Mouse (Mus musculus) C2C12 (cell line): ENCODE measurements around the gene Sccpdh. TPM values are rescaled to one million over a fixed set of nuclear protein-coding genes. Genes with fewer than 3 reads are reported as not detected.

Source experiments
- H3K27me3 ChIP-seq: one replicate; pipeline ENCODE4 v1.6.1; 2011; ENCODE audit not compliant: control insufficient read depth, insufficient read depth, insufficient read length
- H3K36me3 ChIP-seq: one replicate; pipeline ENCODE4 v1.6.1; 2011; ENCODE audit not compliant: control insufficient read depth, insufficient read depth
- H3K4me3 ChIP-seq: one replicate; pipeline ENCODE4 v1.5.1; 2011; ENCODE audit warnings: mild to moderate bottlenecking, control low read depth; ENCODE audit not compliant: poor library complexity, insufficient read depth, severe bottlenecking
- H3K79me2 ChIP-seq: one replicate; pipeline ENCODE4 v1.6.1; 2011; ENCODE audit not compliant: control insufficient read depth, insufficient read depth
- H3K79me3 ChIP-seq: one replicate; pipeline ENCODE4 v1.6.1; 2011; ENCODE audit warnings: low read depth, control low read depth
- H3ac ChIP-seq: one replicate; pipeline ENCODE3; 2011; ENCODE audit warnings: low read depth; ENCODE audit not compliant: control insufficient read depth, insufficient read length
- CEBPB ChIP-seq: IDR thresholded peaks from one replicate; pipeline ENCODE4 v1.6.1; 2011; ENCODE audit warnings: low read depth, mild to moderate bottlenecking, control low read depth, moderate library complexity
- CTCF ChIP-seq: IDR thresholded peaks from one replicate; pipeline ENCODE4 v1.5.1; 2011; ENCODE audit not compliant: control insufficient read depth, insufficient read depth, insufficient read length
- FOSL1 ChIP-seq: IDR thresholded peaks from one replicate; pipeline ENCODE4 v1.8.0; 2011; ENCODE audit warnings: mild to moderate bottlenecking, low read length; ENCODE audit not compliant: poor library complexity, insufficient read depth, severe bottlenecking
- MAX ChIP-seq: IDR thresholded peaks from one replicate; pipeline ENCODE4 v1.6.1; 2011; ENCODE audit warnings: mild to moderate bottlenecking, control low read depth
- MYOD1 ChIP-seq: IDR thresholded peaks from one replicate; pipeline ENCODE4 v1.6.1; 2011; ENCODE audit warnings: low read depth; ENCODE audit not compliant: control insufficient read depth, insufficient read length
- MYOG ChIP-seq: IDR thresholded peaks from one replicate; pipeline ENCODE4 v1.6.1; 2011; ENCODE audit not compliant: control insufficient read depth, insufficient read length; ENCODE audit errors: extremely low read depth
- USF1 ChIP-seq: IDR thresholded peaks from one replicate; pipeline ENCODE4 v1.6.1; 2011; ENCODE audit warnings: low read depth, mild to moderate bottlenecking, control low read depth, moderate library complexity
- polyA plus RNA-seq: library from polyadenylated mRNA; unstranded; fragments of >200 nt; fragmentation: generic; extraction: Trizol; gene quantifications from one replicate; pipeline ENCODE4 v1.2.1, GENCODE M21; 2012; ENCODE audit warnings: missing spikeins

The Sccpdh gene
- polyA plus RNA-seq, 1 experiment = 19.1 TPM

GRCm38 (mm10) chr1:179629276-179629675 lies 38.7 kb upstream of the Sccpdh start:
- no peaks in the 10 kb centered on the region for H3K27me3 ChIP-seq
- H3K79me2 ChIP-seq = no peaks in the 10 kb centered on the region
- no peak for TF ChIP-seq FOSL1
- TF ChIP-seq CEBPB = no peak
- TF ChIP-seq MYOD1 = no peak
- no peak for TF ChIP-seq MYOG
- TF ChIP-seq CTCF = no peak
- TF ChIP-seq MAX = no peak
- no peak for TF ChIP-seq USF1
- H3K36me3 ChIP-seq = no peaks in the 10 kb centered on the region
- H3K79me3 ChIP-seq = no peaks in the 10 kb centered on the region
- H3ac ChIP-seq = no peak overlapping the region
- H3K4me3 ChIP-seq = no peak overlapping the region

GRCm38 (mm10) chr1:179632746-179633413 lies 35.1 kb upstream of the Sccpdh start:
- H3K27me3 ChIP-seq = no peaks in the 10 kb centered on the region
- no peaks in the 10 kb centered on the region for H3K36me3 ChIP-seq
- TF ChIP-seq CTCF (no peak), MYOG (no peak), MAX (no peak), CEBPB (no peak), FOSL1 (no peak), USF1 (no peak), MYOD1 (no peak)
- H3K79me3 ChIP-seq = no peaks in the 10 kb centered on the region
- no peak overlapping the region for H3ac ChIP-seq
- no peak overlapping the region for H3K4me3 ChIP-seq
- no peaks in the 10 kb centered on the region for H3K79me2 ChIP-seq

- Histone ChIP-seq H3ac (no peak overlapping the region), H3K27me3 (no peaks in the 10 kb centered on the region), H3K36me3 (no peaks in the 10 kb centered on the region), H3K79me3 (no peaks in the 10 kb centered on the region), H3K4me3 (no peak overlapping the region), H3K79me2 (no peaks in the 10 kb centered on the region)
- TF ChIP-seq MYOG (no peak), CTCF (peak; percentile 5)
These were observed 34.6 kb upstream of the Sccpdh start for GRCm38 (mm10) chr1:179633414-179633752.

- no peak overlapping the region for H3ac ChIP-seq
- TF ChIP-seq USF1 (no peak), CTCF (no peak), MAX (no peak), MYOD1 (no peak), CEBPB (no peak), MYOG (no peak), FOSL1 (no peak)
- H3K79me3 ChIP-seq = no peaks in the 10 kb centered on the region
- H3K27me3 ChIP-seq = no peaks in the 10 kb centered on the region
- no peaks in the 10 kb centered on the region for H3K36me3 ChIP-seq
- no peak overlapping the region for H3K4me3 ChIP-seq
- H3K79me2 ChIP-seq = no peaks in the 10 kb centered on the region
These were observed 33.9 kb upstream of the Sccpdh start for GRCm38 (mm10) chr1:179634159-179634558.

GRCm38 (mm10) chr1:179642726-179643125 lies 25.3 kb upstream of the Sccpdh start:
- Histone ChIP-seq H3K4me3 (no peak overlapping the region), H3K79me2 (no peaks in the 10 kb centered on the region), H3K27me3 (peaks cover 12% of the 10 kb centered on the region), H3K79me3 (no peaks in the 10 kb centered on the region), H3K36me3 (no peaks in the 10 kb centered on the region), H3ac (no peak overlapping the region)
- TF ChIP-seq MYOG = no peak
- no peak for TF ChIP-seq CTCF
- no peak for TF ChIP-seq USF1
- TF ChIP-seq MYOD1 = no peak
- no peak for TF ChIP-seq MAX
- no peak for TF ChIP-seq CEBPB
- TF ChIP-seq FOSL1 = no peak

- TF ChIP-seq MYOG = no peak
- TF ChIP-seq MAX = no peak
- no peak for TF ChIP-seq MYOD1
- no peak overlapping the region for H3ac ChIP-seq
- no peaks in the 10 kb centered on the region for H3K36me3 ChIP-seq
- no peak overlapping the region for H3K4me3 ChIP-seq
- H3K79me2 ChIP-seq = no peaks in the 10 kb centered on the region
- peaks cover 12% of the 10 kb centered on the region for H3K27me3 ChIP-seq
- no peaks in the 10 kb centered on the region for H3K79me3 ChIP-seq
These were observed 23.9 kb upstream of the Sccpdh start for GRCm38 (mm10) chr1:179644151-179644550.
